Mouse (Mus musculus): ENCODE results near the gene Aqp2.

GRCm38 (mm10) chr15:99600986-99601822, 22.3 kb downstream of the Aqp2 start, which contains the start of gene Aqp6:
- TF ChIP-seq CTCF (IDR thresholded peaks at IDR 0.05) (no peak), EP300 (IDR thresholded peaks at IDR 0.05) (no peak)

Data from lung, postnatal 0 days (tissue).